Mouse (Mus musculus) neural tube, embryonic 14.5 days (tissue): ENCODE results near the gene Slc36a3. TPM values are rescaled to one million over a fixed set of nuclear protein-coding genes. Genes with fewer than 3 reads are reported as not detected.

Experiments used
- ATAC-seq: fragments of 200-750 bp; cut with Nextera tagmentation; 2 replicates; pipeline ENCODE4 v1.8.0; 2017; ENCODE audit warnings: low read depth, mild to moderate bottlenecking, moderate TSS enrichment, moderate library complexity
- H3K27ac ChIP-seq: fragments of 300-500 bp; sonication (generic); 2 replicates; pipeline ENCODE4 v1.5.1; 2014; ENCODE audit warnings: low read depth, mild to moderate bottlenecking, control low read depth, low read length, moderate library complexity, mixed read lengths
- H3K27me3 ChIP-seq: fragments of 300-500 bp; sonication (generic); 2 replicates; pipeline ENCODE4 v1.6.1; 2014; ENCODE audit warnings: low read length; ENCODE audit not compliant: control insufficient read depth, insufficient read depth
- H3K36me3 ChIP-seq: fragments of 300-500 bp; sonication (generic); 2 replicates; pipeline ENCODE4 v1.6.1; 2014; ENCODE audit warnings: low read length, mixed read lengths; ENCODE audit not compliant: control insufficient read depth, insufficient read depth
- H3K4me1 ChIP-seq: fragments of 300-500 bp; sonication (generic); 2 replicates; pipeline ENCODE4 v1.6.1; 2014; ENCODE audit warnings: low read length; ENCODE audit not compliant: control insufficient read depth, insufficient read depth
- H3K4me2 ChIP-seq: fragments of 300-500 bp; sonication (generic); 2 replicates; pipeline ENCODE4 v1.6.1; 2014; ENCODE audit warnings: mild to moderate bottlenecking, low read depth, low read length, control low read depth
- H3K4me3 ChIP-seq: fragments of 300-500 bp; sonication (generic); 2 replicates; pipeline ENCODE4 v1.5.1; 2014; ENCODE audit warnings: low read depth, low read length, control low read depth, mixed read lengths
- H3K9ac ChIP-seq: fragments of 300-500 bp; sonication (generic); replicated peaks from 2 replicates; pipeline ENCODE4 v1.6.1; 2014; ENCODE audit warnings: low read depth, mild to moderate bottlenecking, control low read depth, low read length, mixed read lengths
- H3K9me3 ChIP-seq: fragments of 300-500 bp; sonication (generic); 2 replicates; pipeline ENCODE4 v1.6.1; 2016; ENCODE audit warnings: low read length; ENCODE audit not compliant: control insufficient read depth
- WGBS: fragments of 180-500 bp; shearing (Covaris S2); extraction: QIAGEN DNeasy Blood & Tissue Kit; methylation state at CpG from one replicate; pipeline ENCODE4 v1.1.7; 2014; 5-methylcytosine and 5-hydroxymethylcytosine counted together
- polyA plus RNA-seq: library from polyadenylated mRNA; unstranded; fragments of >200 nt; fragmentation: Nextera tagmentation; extraction: Ambion mirVana; gene quantifications from 2 replicates; pipeline ENCODE4 v1.2.1, GENCODE M21; 2014

Slc36a3 gene
- polyA plus RNA-seq, 1 experiment from 2014 or later: not detected

DNA sequence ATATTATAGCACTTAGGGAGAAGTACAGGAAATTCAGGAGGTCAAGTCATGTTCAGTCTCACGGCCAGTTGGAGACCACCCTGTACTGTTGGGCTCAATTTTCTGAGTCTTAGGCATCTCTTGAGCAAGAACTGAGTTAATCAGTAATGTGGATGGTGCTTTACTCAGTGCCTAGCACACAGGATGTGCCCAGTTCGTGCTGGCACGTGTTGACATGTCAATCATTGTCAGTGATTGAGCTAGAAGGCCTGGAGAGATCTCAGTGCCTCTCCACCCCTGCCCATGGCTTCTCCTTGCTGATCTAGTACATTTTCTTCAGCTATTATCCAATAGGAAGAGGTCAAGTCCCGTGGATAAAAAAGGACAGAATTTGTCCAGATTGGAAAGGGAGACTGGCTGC is 46.1 kb downstream of the Slc36a3 start:
- 88% methylated on average over 4 of the region's 4 CpGs for WGBS
- no peak for ATAC-seq

DNA sequence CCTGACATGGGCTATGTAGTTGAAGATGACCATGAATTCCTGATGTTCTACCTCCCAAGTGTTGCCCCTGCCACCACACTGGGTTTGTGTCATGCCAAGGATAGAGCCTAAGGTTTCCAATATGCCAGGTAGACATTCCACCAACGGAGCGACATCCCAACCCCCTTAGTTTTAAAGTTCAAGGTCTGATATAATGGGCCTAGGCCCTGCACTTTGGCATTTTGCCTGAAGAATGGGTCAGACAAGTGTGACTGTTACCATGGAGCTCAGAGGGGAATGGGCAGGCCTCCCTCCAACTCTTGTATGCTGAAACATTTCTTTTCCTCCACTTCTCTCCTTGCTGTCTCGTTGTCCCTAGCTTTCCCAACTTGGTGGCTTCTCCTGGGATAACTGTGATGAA is 48.3 kb downstream of the Slc36a3 start:
- no peaks in the 10 kb centered on the region for H3K4me1 ChIP-seq
- WGBS: 51% methylated on average over 3 of the region's 3 CpGs
- ATAC-seq: no peak
- H3K4me3 ChIP-seq: no peak overlapping the region
- H3K27ac ChIP-seq: no peak overlapping the region
- H3K9me3 ChIP-seq: no peaks in the 10 kb centered on the region
- H3K4me2 ChIP-seq: no peak overlapping the region
- H3K9ac ChIP-seq: no peak overlapping the region
- H3K36me3 ChIP-seq: no peaks in the 10 kb centered on the region
- no peaks in the 10 kb centered on the region for H3K27me3 ChIP-seq

More for the DNA sequence above, 46.1 kb downstream of the Slc36a3 start:
- no peaks in the 10 kb centered on the region for H3K4me1 ChIP-seq
- no peaks in the 10 kb centered on the region for H3K9me3 ChIP-seq
- H3K9ac ChIP-seq: no peak overlapping the region
- no peak overlapping the region for H3K4me3 ChIP-seq
- no peaks in the 10 kb centered on the region; the same call in 1 of the 2 replicates for H3K36me3 ChIP-seq
- H3K27ac ChIP-seq: no peak overlapping the region
- H3K4me2 ChIP-seq: no peak overlapping the region
- H3K27me3 ChIP-seq: no peaks in the 10 kb centered on the region

DNA sequence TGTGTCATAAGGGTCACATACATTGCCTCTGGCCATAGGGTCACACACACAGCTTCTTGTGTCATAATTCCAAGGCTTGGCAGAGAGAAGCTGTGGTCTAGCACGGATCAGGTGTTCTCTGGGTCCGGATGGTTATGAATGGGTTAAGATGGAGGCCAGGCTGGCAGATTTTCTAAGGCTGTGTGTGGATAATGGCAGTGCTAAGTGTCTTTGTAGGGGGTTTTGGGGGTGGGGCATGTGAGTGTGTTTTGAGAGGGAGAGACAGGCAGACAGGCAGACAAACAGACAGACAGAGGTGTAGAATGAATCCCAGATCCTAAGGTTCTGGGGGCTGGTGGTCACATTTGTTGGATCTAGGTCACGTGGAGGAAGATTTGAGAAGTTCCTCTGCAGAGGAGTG is 49.5 kb downstream of the Slc36a3 start:
- Histone ChIP-seq H3K4me3 (no peak overlapping the region), H3K4me1 (no peaks in the 10 kb centered on the region), H3K9me3 (no peaks in the 10 kb centered on the region), H3K4me2 (no peak overlapping the region), H3K27ac (no peak overlapping the region), H3K9ac (no peak overlapping the region), H3K27me3 (no peaks in the 10 kb centered on the region), H3K36me3 (no peaks in the 10 kb centered on the region)
- no peak for ATAC-seq
- 93% methylated on average over 3 of the region's 3 CpGs for whole genome bisulfite sequencing

DNA sequence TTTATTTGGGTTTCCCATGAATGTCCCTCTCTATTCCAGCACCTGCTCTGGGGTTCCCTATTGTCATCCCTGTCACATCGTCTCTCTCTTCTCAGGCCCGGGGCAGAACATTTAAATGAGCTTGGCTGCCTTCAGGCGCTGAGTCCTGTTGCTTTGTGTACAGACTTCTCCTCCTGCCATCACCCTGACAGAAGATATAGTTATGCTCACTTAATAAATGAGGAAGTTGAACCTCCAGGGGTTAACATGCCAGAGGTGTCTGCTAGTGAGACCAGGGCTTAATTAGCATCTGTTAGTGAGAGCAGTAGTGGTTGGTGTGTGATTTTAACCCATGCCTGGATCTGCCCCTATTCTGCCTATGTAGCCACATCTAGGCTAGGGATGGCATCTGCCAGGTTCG is 51.6 kb downstream of the Slc36a3 start:
- WGBS: 41% methylated on average over 4 of the region's 4 CpGs
- no peak overlapping the region for H3K9ac ChIP-seq
- H3K27me3 ChIP-seq: no peaks in the 10 kb centered on the region
- no peak for ATAC-seq
- no peaks in the 10 kb centered on the region for H3K4me1 ChIP-seq
- no peak overlapping the region for H3K4me2 ChIP-seq
- no peaks in the 10 kb centered on the region for H3K9me3 ChIP-seq
- no peak overlapping the region for H3K27ac ChIP-seq
- H3K36me3 ChIP-seq: no peaks in the 10 kb centered on the region
- no peak overlapping the region for H3K4me3 ChIP-seq

DNA sequence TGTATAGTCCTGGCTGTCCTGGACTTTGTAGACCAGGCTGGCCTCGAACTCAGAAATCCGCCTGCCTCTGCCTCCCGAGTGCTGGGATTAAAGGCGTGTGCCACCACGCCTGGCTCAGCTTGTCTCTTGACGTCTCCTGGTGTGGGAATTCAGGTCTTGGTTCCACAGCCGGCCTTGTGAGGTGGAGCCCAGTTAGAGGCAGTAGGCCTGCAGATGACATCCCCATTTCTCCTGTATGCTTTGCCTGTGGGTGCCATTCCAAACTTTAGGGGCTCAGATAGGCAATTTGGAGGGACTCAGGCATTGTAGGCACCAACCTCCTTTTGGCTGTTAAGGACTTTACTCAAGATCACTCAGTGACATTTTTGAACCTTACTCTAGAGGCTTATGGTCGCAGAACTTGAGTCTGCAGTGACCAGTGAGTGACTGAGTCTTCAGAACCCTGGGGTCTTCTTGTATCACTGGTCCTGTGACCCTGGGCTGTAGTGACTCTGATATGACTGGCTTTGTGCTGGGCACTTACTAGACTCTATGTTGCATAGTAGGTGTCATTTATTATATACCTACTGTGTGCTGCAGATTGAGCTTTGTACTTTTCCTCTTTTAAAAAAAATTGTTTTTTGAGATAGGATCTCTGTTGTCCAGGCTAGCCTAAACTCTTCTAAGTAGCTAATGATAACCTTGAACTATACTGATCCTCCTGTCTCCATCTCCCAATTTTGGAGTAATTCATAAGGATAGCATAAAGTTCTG is 52.3 kb downstream of the Slc36a3 start:
- Histone ChIP-seq H3K9me3 (no peaks in the 10 kb centered on the region), H3K36me3 (no peaks in the 10 kb centered on the region), H3K4me3 (0 out of 2 replicates have a peak overlapping the region, but pooled peaks have one; percentile 41), H3K27me3 (no peaks in the 10 kb centered on the region), H3K4me1 (no peaks in the 10 kb centered on the region), H3K27ac (no peak overlapping the region), H3K9ac (no peak overlapping the region), H3K4me2 (no peak overlapping the region; the same call in 1 of the 2 replicates)
- no peak for ATAC-seq
- 94% methylated on average over 8 of the region's 8 CpGs for whole genome bisulfite sequencing

DNA sequence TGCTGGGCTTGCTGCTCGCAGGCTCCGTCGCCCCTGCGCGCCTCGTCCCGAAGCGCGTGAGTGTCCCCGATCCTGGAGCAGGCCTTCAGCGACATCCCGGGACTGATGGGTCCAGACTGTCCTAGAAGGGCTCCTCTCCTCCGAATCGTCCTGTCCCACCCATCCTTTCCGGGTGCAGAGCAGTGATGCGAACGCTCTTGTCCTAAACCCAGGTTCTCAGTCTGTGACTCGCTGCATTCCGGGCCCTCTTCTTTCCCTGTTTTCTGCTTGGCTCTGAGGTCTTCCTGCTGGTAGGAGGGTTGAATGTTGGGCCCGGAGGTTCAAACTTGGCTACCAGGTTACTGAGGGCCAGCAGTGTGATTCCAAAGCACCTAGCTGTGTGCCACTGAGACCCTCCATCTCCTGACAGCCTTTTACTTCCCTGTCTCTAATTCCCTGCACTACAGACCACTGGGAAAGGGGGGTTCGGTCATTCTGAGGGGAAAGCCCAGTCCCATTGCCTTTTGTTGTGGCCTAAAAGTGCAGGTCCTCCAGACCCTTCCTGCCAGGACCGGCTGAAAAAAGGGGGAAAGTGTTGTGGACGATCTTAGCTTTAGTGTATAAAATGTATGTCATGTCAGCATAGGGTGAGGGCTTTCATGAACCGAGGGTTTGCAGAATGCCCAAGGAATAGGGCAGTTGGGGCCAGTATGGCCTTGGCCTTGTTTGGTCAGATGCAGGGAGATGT is 53.2 kb downstream of the Slc36a3 start:
- Histone ChIP-seq H3K9me3 (no peaks in the 10 kb centered on the region), H3K27ac (peak overlapping the region; percentile 46), H3K4me2 (peak overlapping the region; percentile 57), H3K27me3 (no peaks in the 10 kb centered on the region), H3K4me1 (no peaks in the 10 kb centered on the region), H3K4me3 (peak overlapping the region; percentile 41), H3K9ac (peak overlapping the region; percentile 62), H3K36me3 (no peaks in the 10 kb centered on the region)
- peak; percentile 81 for ATAC-seq
- 13% methylated on average over 24 of the region's 24 CpGs for WGBS

DNA sequence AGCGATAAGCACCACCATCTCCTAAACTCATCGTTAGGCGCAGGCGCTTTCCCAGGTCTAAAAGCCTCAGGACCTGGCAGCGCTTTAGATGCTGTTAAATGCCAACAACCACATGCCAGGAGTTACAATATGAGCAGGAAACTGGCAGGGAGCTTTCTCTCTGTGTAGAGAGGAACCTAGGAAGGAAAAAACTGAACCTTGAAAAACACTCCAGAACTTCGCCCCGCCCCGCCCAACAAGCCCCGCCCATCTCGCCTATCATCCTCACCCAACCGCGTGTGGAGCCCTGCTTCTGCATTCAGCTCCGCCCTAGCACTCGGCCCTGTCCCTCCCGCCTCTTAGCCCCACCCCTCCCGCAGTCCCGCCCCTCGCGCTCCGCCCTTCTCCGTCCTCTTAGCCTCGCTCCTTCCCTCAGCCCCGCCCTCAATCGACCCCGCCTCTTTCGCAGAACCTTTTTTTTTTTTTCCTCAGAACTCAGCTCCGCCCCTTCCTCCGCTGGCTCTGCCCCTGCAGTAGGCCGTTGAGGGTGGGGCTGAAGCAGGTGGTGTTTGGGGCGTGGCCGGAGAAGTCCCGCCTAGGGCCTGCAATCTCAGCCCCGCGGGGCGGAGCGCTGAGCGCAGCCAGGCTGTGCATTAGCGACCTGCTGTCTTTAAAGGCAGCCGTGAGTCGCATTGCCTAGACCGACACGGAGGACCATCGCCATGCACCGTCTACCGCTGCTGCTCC is 53.9 kb downstream of the Slc36a3 start, which contains the start of gene Gm2a:
TSS of gene Gm2a (plus strand) at position 653 of the 726 bp plus-strand sequence.
- Histone ChIP-seq H3K4me2 (peak within 1 kb of the TSS; percentile 57), H3K4me1 (no peaks in the 10 kb centered on the region), H3K9ac (peak within 1 kb of the TSS; percentile 62), H3K9me3 (no peaks in the 10 kb centered on the region), H3K27ac (peak within 1 kb of the TSS; percentile 46), H3K36me3 (no peaks in the 10 kb centered on the region), H3K27me3 (no peaks in the 10 kb centered on the region), H3K4me3 (peak within 1 kb of the TSS; percentile 41)
- ATAC-seq: peak; percentile 94
- WGBS: 4% methylated on average over 37 of the region's 45 CpGs

DNA sequence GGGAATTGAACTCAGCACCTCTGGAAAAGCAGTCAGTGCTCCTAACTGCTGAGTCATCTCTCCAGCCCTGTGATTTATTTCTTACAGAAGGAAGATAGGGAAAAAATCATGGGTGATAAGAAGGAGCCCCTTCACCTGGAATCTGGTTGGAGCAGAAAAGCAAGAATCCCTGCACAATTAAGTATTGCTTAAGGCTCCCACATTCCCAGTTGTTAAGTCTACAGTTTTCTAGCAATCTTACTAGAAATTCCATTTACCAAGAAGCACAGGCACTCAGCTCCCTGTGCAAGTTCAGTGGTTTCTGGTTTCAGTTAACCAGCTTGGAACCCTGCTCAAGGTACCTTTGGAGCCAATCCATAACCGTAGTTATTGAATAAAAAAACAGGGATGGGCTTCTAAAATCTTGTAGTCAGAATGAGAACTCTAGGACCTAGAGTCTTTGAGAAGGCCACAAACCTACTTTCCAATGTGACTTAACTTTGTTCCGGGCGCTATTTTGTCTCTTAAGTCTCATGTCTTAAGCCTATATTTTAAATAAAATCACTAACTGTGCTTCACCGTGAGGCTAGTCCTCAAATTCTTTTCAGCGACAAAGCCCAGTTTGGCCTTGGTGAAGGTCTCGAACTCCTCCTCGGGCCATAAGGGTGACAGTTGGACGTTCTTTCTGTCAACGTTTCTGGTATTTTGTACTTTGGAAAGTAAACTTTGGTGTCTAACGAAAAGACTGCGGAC is 54.6 kb downstream of the Slc36a3 start:
- Histone ChIP-seq H3K4me2 (peak overlapping the region; percentile 57), H3K36me3 (no peaks in the 10 kb centered on the region), H3K9me3 (no peaks in the 10 kb centered on the region), H3K9ac (no peak overlapping the region), H3K4me1 (no peaks in the 10 kb centered on the region), H3K4me3 (peak overlapping the region; percentile 41), H3K27ac (no peak overlapping the region), H3K27me3 (no peaks in the 10 kb centered on the region)
- no peak for ATAC-seq
- 42% methylated on average over 11 of the region's 11 CpGs for WGBS
